Mouse (Mus musculus): Measurements from ENCODE around the gene Echs1. TPM values are rescaled to one million over a fixed set of nuclear protein-coding genes. Genes with fewer than 3 reads are reported as not detected.

Gene Echs1
- polyA plus RNA-seq, 1 experiment, result 90.9 TPM

DNA sequence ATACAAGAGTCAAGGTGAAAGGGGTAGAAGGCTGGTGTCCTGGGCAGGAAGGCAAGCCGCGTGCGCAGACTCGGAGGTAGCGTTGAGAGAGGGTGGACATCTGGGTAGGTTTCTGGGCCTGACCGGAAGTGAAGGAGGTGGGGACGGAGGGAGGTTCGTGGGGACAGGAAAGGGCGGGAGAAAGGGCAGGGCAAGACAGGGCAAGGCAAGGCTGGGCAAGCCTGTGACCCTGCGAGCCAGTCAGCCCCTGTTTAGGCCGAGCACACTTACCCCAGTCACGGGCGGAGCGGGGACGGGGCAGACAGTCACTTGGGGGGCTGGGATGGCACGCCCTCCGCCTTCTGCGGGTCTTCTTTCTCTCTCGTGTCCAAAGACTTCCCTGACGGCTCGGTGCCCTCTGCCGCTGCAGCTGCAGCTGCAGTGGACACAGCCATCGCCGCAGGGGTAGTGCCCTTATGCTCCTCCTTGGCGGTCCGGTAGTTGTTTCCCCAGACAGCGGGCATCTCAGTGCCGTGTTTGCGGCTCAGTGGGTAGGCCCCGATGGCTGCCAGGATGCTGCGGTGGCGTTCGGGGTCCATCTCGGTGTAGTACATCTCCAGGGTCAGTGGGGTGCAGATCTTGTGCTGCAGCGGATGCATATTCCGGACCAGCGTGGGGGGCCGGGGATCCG, 46.1 kb downstream of the Echs1 start:
- WGBS, result 40% methylated on average over 39 of the region's 39 CpGs
- no peak overlapping the region for H3K4me3 ChIP-seq (replicated peaks; ENCODE audit: insufficient read depth, low read depth, low read length)
- H3K27ac ChIP-seq (ENCODE audit: insufficient read depth, low read length), result no peak overlapping the region
- H3K4me1 ChIP-seq (ENCODE audit: control insufficient read depth, insufficient read depth, low read length), result no peaks in the 10 kb centered on the region
- H3K27me3 ChIP-seq (ENCODE audit: control insufficient read depth, insufficient read depth, low read length), result no peaks in the 10 kb centered on the region
- no peak for DNase-seq
- TF ChIP-seq POLR2A (IDR thresholded peaks at IDR 0.05; ENCODE audit: borderline replicate concordance, insufficient read depth, low read length) (no peak), CTCF (IDR thresholded peaks at IDR 0.05; ENCODE audit: borderline replicate concordance, insufficient read depth, low read depth, low read length) (no peak)

DNA sequence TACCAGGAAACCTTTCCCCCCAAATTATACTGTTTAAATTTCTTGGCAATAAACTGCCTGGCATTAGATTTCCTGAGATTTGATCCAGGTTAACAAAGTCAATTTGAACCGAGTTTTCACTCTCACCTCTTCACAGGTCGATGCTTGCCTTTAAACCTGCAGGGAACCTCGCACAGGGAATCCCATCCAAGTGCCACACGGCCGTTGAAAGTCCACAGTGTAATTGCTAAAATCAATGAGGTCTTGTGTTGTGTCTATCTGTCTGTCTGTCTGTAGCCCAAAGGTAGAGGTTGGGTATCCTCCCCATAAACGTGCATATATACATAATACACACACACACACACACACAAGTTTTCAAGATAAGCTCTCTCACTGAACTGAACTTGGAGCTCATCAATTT, 48.9 kb downstream of the Echs1 start:
- DNase-seq, result no peak
- TF ChIP-seq CTCF (IDR thresholded peaks at IDR 0.05; ENCODE audit: borderline replicate concordance, insufficient read depth, low read depth, low read length) (no peak), POLR2A (IDR thresholded peaks at IDR 0.05; ENCODE audit: borderline replicate concordance, insufficient read depth, low read length) (no peak)
- Histone ChIP-seq H3K4me1 (ENCODE audit: control insufficient read depth, insufficient read depth, low read length) (no peaks in the 10 kb centered on the region), H3K4me3 (replicated peaks; ENCODE audit: insufficient read depth, low read depth, low read length) (no peak overlapping the region), H3K27ac (ENCODE audit: insufficient read depth, low read length) (no peak overlapping the region), H3K27me3 (ENCODE audit: control insufficient read depth, insufficient read depth, low read length) (no peaks in the 10 kb centered on the region)
- 65% methylated on average over 6 of the region's 6 CpGs for WGBS

DNA sequence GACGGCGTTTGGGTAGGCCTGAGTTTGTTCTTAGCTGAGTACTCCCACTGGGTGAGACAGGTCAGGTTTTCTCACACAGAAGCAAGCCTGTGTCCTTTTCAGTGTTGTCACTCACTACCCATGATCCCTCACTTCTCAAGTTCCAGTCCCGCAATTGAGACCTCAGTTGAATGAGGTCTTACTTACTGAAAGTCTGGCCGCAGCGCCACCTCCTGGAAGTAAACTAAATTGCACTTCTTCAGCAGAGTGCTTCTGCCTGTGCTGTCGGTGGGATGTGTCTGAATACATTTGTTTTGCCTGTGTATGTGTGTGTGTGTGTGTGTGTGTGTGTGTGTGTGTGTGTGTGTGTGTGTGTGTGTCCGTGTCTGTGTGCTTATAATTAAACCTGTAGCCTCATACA, 53.2 kb downstream of the Echs1 start:
- WGBS, result 21% methylated on average over 7 of the region's 7 CpGs
- no peak for TF ChIP-seq POLR2A (IDR thresholded peaks at IDR 0.05; ENCODE audit: borderline replicate concordance, insufficient read depth, low read length)
- peak; percentile 76 for TF ChIP-seq CTCF (IDR thresholded peaks at IDR 0.05; ENCODE audit: borderline replicate concordance, insufficient read depth, low read depth, low read length)
- Histone ChIP-seq H3K4me3 (replicated peaks; ENCODE audit: insufficient read depth, low read depth, low read length) (no peak overlapping the region), H3K27ac (ENCODE audit: insufficient read depth, low read length) (no peak overlapping the region), H3K4me1 (ENCODE audit: control insufficient read depth, insufficient read depth, low read length) (no peaks in the 10 kb centered on the region), H3K27me3 (ENCODE audit: control insufficient read depth, insufficient read depth, low read length) (peaks cover 6% of the 10 kb centered on the region; the same call in 1 of the 2 replicates)
- DNase-seq, result peak; percentile 57 to 66

DNA sequence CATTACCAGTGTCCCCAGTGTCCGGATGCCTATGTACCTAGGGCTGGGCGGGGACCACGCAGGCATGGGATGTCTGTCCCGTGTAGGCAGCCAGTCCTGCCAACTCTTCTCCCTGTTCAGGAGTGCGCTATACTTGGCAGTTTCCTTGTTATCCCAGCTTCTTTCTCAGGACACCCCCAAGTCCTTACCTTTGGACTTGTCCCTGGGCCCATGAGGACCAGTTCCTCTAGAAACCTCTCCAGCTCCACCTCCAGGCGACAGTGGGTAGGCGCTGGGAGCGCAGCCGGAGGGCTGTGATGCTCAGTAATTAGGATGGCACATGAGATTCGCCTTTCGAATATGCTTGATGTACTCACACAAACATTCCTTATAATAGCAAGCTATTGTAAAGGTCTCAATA, 54.0 kb downstream of the Echs1 start:
- H3K27ac ChIP-seq (ENCODE audit: insufficient read depth, low read length), result no peak overlapping the region
- peaks cover 6% of the 10 kb centered on the region; the same call in 1 of the 2 replicates for H3K27me3 ChIP-seq (ENCODE audit: control insufficient read depth, insufficient read depth, low read length)
- no peak for DNase-seq
- 18% methylated on average over 11 of the region's 11 CpGs for WGBS
- no peak overlapping the region for H3K4me3 ChIP-seq (replicated peaks; ENCODE audit: insufficient read depth, low read depth, low read length)
- TF ChIP-seq POLR2A (IDR thresholded peaks at IDR 0.05; ENCODE audit: borderline replicate concordance, insufficient read depth, low read length) (no peak), CTCF (IDR thresholded peaks at IDR 0.05; ENCODE audit: borderline replicate concordance, insufficient read depth, low read depth, low read length) (peak; percentile 42; the same call in 1 of the 2 replicates)
- 0 out of 2 replicates have a peak, but pooled peaks cover 3% of the 10 kb centered on the region for H3K4me1 ChIP-seq (ENCODE audit: control insufficient read depth, insufficient read depth, low read length)

DNA sequence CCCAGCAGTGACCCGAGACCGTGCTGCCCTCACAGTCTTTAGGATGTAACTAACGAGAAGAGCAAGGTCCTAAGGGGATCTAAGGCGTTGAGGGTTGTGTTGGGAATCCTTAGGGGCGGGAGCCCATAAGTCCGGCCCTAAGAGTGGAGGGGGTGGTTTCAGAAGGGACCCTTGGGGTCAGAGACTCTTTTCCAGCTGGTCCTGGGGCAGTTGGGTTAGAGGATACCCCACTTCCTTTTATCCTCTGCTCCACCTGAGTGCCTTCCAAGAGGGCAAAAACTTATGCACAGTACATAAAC, 54.5 kb downstream of the Echs1 start:
- Histone ChIP-seq H3K27me3 (ENCODE audit: control insufficient read depth, insufficient read depth, low read length) (peaks cover 6% of the 10 kb centered on the region; the same call in 1 of the 2 replicates), H3K4me3 (replicated peaks; ENCODE audit: insufficient read depth, low read depth, low read length) (no peak overlapping the region), H3K4me1 (ENCODE audit: control insufficient read depth, insufficient read depth, low read length) (0 out of 2 replicates have a peak, but pooled peaks cover 3% of the 10 kb centered on the region), H3K27ac (ENCODE audit: insufficient read depth, low read length) (no peak overlapping the region)
- DNase-seq, result no peak
- TF ChIP-seq CTCF (IDR thresholded peaks at IDR 0.05; ENCODE audit: borderline replicate concordance, insufficient read depth, low read depth, low read length) (no peak), POLR2A (IDR thresholded peaks at IDR 0.05; ENCODE audit: borderline replicate concordance, insufficient read depth, low read length) (no peak)
- WGBS, result 3% methylated on average over 6 of the region's 6 CpGs

DNA sequence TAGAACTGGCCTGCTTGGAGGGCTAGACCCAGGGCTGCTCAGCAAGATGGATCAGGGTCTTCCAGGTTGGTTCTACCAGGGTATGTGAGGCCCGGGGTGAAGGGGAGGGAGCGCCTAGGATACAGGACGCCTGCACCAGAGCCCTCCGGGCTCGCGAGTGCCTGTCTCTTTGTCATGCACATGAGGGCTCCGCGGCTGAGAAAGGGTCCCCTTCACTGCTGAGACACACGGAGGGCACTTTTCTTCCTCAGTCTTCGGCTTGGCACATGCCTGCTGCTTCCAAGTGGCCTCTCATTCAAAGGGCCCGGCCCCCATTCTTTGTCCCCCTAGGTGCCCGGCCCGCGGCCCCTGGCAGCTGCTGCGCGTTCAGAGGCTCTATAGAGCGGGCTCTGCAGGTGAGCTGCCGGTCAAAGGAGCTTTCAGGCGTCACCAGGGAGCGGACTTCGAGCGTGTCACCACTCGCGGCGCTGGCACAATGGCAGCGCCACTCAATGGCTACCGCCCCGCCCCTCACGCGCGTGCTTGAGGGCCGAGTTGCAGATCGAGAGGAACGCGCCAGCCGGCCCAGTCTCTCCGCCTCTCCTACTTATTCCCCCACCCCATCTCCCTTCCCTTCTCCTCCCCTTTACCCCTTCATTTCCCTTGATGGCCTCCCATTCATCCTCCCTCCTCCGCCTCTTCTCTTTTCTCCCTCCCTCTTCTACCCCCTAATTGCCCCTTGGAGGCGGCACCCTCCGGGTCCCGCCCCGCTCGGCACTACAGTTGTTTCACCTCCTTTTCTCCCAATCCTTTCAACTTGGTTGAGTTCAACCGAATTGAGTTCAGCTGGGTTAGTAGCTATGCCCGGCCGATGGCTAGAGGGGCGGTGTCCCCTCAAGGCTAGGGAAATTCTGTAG, 55.1 kb downstream of the Echs1 start:
- Histone ChIP-seq H3K27ac (ENCODE audit: insufficient read depth, low read length) (no peak overlapping the region), H3K27me3 (ENCODE audit: control insufficient read depth, insufficient read depth, low read length) (peaks cover 6% of the 10 kb centered on the region; the same call in 1 of the 2 replicates), H3K4me1 (ENCODE audit: control insufficient read depth, insufficient read depth, low read length) (0 out of 2 replicates have a peak, but pooled peaks cover 3% of the 10 kb centered on the region), H3K4me3 (replicated peaks; ENCODE audit: insufficient read depth, low read depth, low read length) (no peak overlapping the region)
- no peak for DNase-seq
- WGBS, result 5% methylated on average over 47 of the region's 47 CpGs
- TF ChIP-seq CTCF (IDR thresholded peaks at IDR 0.05; ENCODE audit: borderline replicate concordance, insufficient read depth, low read depth, low read length), result no peak
- TF ChIP-seq POLR2A (IDR thresholded peaks at IDR 0.05; ENCODE audit: borderline replicate concordance, insufficient read depth, low read length), result no peak

DNA sequence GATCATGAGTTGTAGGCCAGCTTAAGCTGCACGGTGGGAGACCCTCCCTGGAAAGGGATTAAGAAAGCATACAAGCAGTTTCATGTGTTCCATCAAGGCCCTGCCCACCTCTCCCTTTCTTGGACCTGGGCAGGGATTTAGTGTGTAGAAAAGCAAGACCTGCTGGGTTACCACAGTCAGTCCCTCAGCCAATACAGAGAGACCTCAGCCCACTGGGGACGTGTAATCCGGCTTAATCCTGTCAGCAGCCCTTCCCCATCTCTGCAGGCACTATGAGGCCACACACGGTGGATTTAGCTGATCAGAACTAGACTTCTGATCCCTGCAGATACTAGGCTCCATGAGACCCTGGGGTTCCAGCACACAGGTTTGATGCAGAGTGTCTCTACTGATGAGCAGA, 56.7 kb downstream of the Echs1 start:
- Histone ChIP-seq H3K4me3 (replicated peaks; ENCODE audit: insufficient read depth, low read depth, low read length) (no peak overlapping the region), H3K27ac (ENCODE audit: insufficient read depth, low read length) (no peak overlapping the region), H3K4me1 (ENCODE audit: control insufficient read depth, insufficient read depth, low read length) (0 out of 2 replicates have a peak, but pooled peaks cover 3% of the 10 kb centered on the region), H3K27me3 (ENCODE audit: control insufficient read depth, insufficient read depth, low read length) (peaks cover 6% of the 10 kb centered on the region; the same call in 1 of the 2 replicates)
- 66% methylated on average over 4 of the region's 4 CpGs for WGBS
- DNase-seq, result no peak
- no peak for TF ChIP-seq POLR2A (IDR thresholded peaks at IDR 0.05; ENCODE audit: borderline replicate concordance, insufficient read depth, low read length)
- no peak for TF ChIP-seq CTCF (IDR thresholded peaks at IDR 0.05; ENCODE audit: borderline replicate concordance, insufficient read depth, low read depth, low read length)

All from cerebellum, adult 2 months (tissue).